ENCODE assay signal across 22 mouse cellular contexts in genomic region chr4:139807820-139808219, GRCm38 (mm10). TPM values are rescaled to one million over a fixed set of nuclear protein-coding genes. Genes with fewer than 3 reads are reported as not detected.
A peak's percentile ranks its signal among the peaks of the same experiment; 100 is the strongest.
DNase-seq lines count a peak whose midpoint lies in the region; ATAC-seq lines count a peak whose summit lies in the region.
"Had no signal": no experiment of that assay in that cellular context is flagged by ENCODE, and none has a peak within 500 bp of the region (broad histone marks: within the 10 kb centered on the region; RNA-seq: fewer than 3 reads in every experiment).

No protein-coding gene starts in this region.

- H3K27me3 ChIP-seq in forebrain, embryonic 11.5 days (ENCODE audit: control insufficient read depth, insufficient read depth, low read length), result peaks cover 67% of the 10 kb centered on the region
- peaks cover 18% of the 10 kb centered on the region for H3K27me3 ChIP-seq in forebrain, embryonic 16.5 days (replicated peaks; ENCODE audit: control insufficient read depth, insufficient read depth, low read length)
- H3K27me3 ChIP-seq in forebrain, embryonic 12.5 days, result peaks cover 86% of the 10 kb centered on the region
- peaks cover 87% of the 10 kb centered on the region for H3K27me3 ChIP-seq in hindbrain, embryonic 12.5 days
- peaks cover 12% of the 10 kb centered on the region for H3K27me3 ChIP-seq in neural tube, embryonic 11.5 days (ENCODE audit: control insufficient read depth, insufficient read depth, low read length)

- H3K9ac ChIP-seq in forebrain, embryonic 11.5 days (ENCODE audit: low read length), result no peak overlapping the region
- H3K9ac ChIP-seq in forebrain, embryonic 16.5 days (replicated peaks; ENCODE audit: low read depth, low read length), result no peak overlapping the region
- no peak overlapping the region for H3K9ac ChIP-seq in forebrain, embryonic 12.5 days
- no peak overlapping the region for H3K9ac ChIP-seq in hindbrain, embryonic 12.5 days
- H3K9ac ChIP-seq in neural tube, embryonic 11.5 days (ENCODE audit: low read length), result no peak overlapping the region
- H3K9ac ChIP-seq: embryonic facial prominence, embryonic 13.5 days; limb, embryonic 13.5 days; liver, embryonic 14.5 days; lung, embryonic 15.5 days had no signal

- 1% methylated on average over 10 of the region's 10 CpGs for whole genome bisulfite sequencing in forebrain, embryonic 11.5 days
- WGBS in forebrain, embryonic 16.5 days, result 3% methylated on average over 10 of the region's 10 CpGs
- 5% methylated on average over 10 of the region's 10 CpGs for WGBS in forebrain, embryonic 12.5 days
- 6% methylated on average over 10 of the region's 10 CpGs for WGBS in hindbrain, embryonic 12.5 days
- 7% methylated on average over 10 of the region's 10 CpGs for WGBS in neural tube, embryonic 11.5 days

- peaks cover 32% of the 10 kb centered on the region for H3K4me1 ChIP-seq in forebrain, embryonic 11.5 days (replicated peaks; ENCODE audit: control insufficient read depth, insufficient read depth, low read length)
- H3K4me1 ChIP-seq in forebrain, embryonic 16.5 days (replicated peaks; ENCODE audit: control insufficient read depth, insufficient read depth, low read length), result peaks cover 34% of the 10 kb centered on the region
- peaks cover 79% of the 10 kb centered on the region for H3K4me1 ChIP-seq in forebrain, embryonic 12.5 days
- peaks cover 57% of the 10 kb centered on the region for H3K4me1 ChIP-seq in hindbrain, embryonic 12.5 days
- H3K4me1 ChIP-seq in neural tube, embryonic 11.5 days (ENCODE audit: control insufficient read depth, insufficient read depth, low read length), result peaks cover 56% of the 10 kb centered on the region

- peak overlapping the region; percentile 37; the same call in 1 of the 2 replicates for H3K4me2 ChIP-seq in forebrain, embryonic 11.5 days (ENCODE audit: low read depth, low read length, severe bottlenecking)
- H3K4me2 ChIP-seq in forebrain, embryonic 16.5 days (ENCODE audit: low read length), result no peak overlapping the region
- H3K4me2 ChIP-seq in forebrain, embryonic 12.5 days, result peak overlapping the region; percentile 13; the same call in 1 of the 2 replicates
- no peak overlapping the region for H3K4me2 ChIP-seq in hindbrain, embryonic 12.5 days (replicated peaks)
- no peak overlapping the region for H3K4me2 ChIP-seq in neural tube, embryonic 11.5 days (ENCODE audit: low read depth)
- H3K4me2 ChIP-seq: embryonic facial prominence, embryonic 13.5 days; heart, embryonic 11.5 days; lung, embryonic 15.5 days had no signal

- peak; percentile 14 for ATAC-seq in forebrain, embryonic 11.5 days (replicated peaks; ENCODE audit: low FRiP score)
- no peak for ATAC-seq in forebrain, embryonic 16.5 days
- peak; percentile 10; the same call in 1 of the 2 replicates for ATAC-seq in forebrain, embryonic 12.5 days (ENCODE audit: low FRiP score)
- ATAC-seq in hindbrain, embryonic 12.5 days (ENCODE audit: low FRiP score), result peak; percentile 8; the same call in 1 of the 2 replicates
- ATAC-seq in neural tube, embryonic 11.5 days (ENCODE audit: insufficient read depth, low FRiP score, low TSS enrichment), result no peak

- peak overlapping the region; percentile 74 for H3K27ac ChIP-seq in forebrain, embryonic 11.5 days (ENCODE audit: low read depth, low read length)
- H3K27ac ChIP-seq in forebrain, embryonic 16.5 days (ENCODE audit: low read length), result no peak overlapping the region
- H3K27ac ChIP-seq in forebrain, embryonic 12.5 days, result peak overlapping the region; percentile 77
- peak overlapping the region; percentile 79 for H3K27ac ChIP-seq in hindbrain, embryonic 12.5 days
- H3K27ac ChIP-seq in neural tube, embryonic 11.5 days (ENCODE audit: low read depth, low read length), result peak overlapping the region; percentile 85
- H3K27ac ChIP-seq: embryonic facial prominence, embryonic 13.5 days; kidney, postnatal 0 days; limb, embryonic 13.5 days; liver, embryonic 14.5 days; lung, embryonic 15.5 days; macrophage had no signal

- no peaks in the 10 kb centered on the region for H3K36me3 ChIP-seq in forebrain, embryonic 11.5 days (ENCODE audit: control insufficient read depth, insufficient read depth, low read length)
- no peaks in the 10 kb centered on the region for H3K36me3 ChIP-seq in forebrain, embryonic 16.5 days (ENCODE audit: control insufficient read depth, insufficient read depth)
- no peaks in the 10 kb centered on the region for H3K36me3 ChIP-seq in forebrain, embryonic 12.5 days (replicated peaks)
- no peaks in the 10 kb centered on the region for H3K36me3 ChIP-seq in hindbrain, embryonic 12.5 days
- H3K36me3 ChIP-seq in neural tube, embryonic 11.5 days (ENCODE audit: control insufficient read depth, insufficient read depth, low read length), result no peaks in the 10 kb centered on the region
- H3K36me3 ChIP-seq: embryonic facial prominence, embryonic 13.5 days; limb, embryonic 13.5 days; lung, embryonic 15.5 days had no signal

- no peak overlapping the region for H3K4me3 ChIP-seq in forebrain, embryonic 11.5 days (ENCODE audit: low read depth, low read length)
- H3K4me3 ChIP-seq in forebrain, embryonic 16.5 days (replicated peaks; ENCODE audit: low read length), result no peak overlapping the region
- no peak overlapping the region for H3K4me3 ChIP-seq in forebrain, embryonic 12.5 days (replicated peaks)
- H3K4me3 ChIP-seq in hindbrain, embryonic 12.5 days, result no peak overlapping the region
- no peak overlapping the region for H3K4me3 ChIP-seq in neural tube, embryonic 11.5 days (ENCODE audit: low read depth, low read length)
- H3K4me3 ChIP-seq: embryonic facial prominence, embryonic 13.5 days; limb, embryonic 13.5 days; lung, embryonic 15.5 days had no signal

- peak; percentile 73 for DNase-seq in forebrain, embryonic 11.5 days (ENCODE audit: low spot score)
- peak; percentile 54 for DNase-seq in neural tube, embryonic 11.5 days (ENCODE audit: low spot score)
- no peak for DNase-seq in spleen, postnatal 14 days (ENCODE audit: low spot score in 2 of 2)
- no peak for DNase-seq in right cerebral cortex, postnatal 4 days
- DNase-seq: adrenal gland, postnatal 36 days; B cell, adult 2 months; cerebellum, adult 11-12 months; cerebellum, postnatal 14 days; heart, postnatal 10 days; kidney, adult 18-20 months; right cerebral cortex, postnatal 14 days; thymus, adult 2 months had no signal

- H3K9me3 ChIP-seq in forebrain, embryonic 11.5 days (ENCODE audit: control insufficient read depth, low read length), result no peaks in the 10 kb centered on the region
- H3K9me3 ChIP-seq in forebrain, embryonic 16.5 days (ENCODE audit: control insufficient read depth, low read length), result no peaks in the 10 kb centered on the region
- H3K9me3 ChIP-seq in forebrain, embryonic 12.5 days, result no peaks in the 10 kb centered on the region
- H3K9me3 ChIP-seq in hindbrain, embryonic 12.5 days (replicated peaks), result no peaks in the 10 kb centered on the region
- H3K9me3 ChIP-seq in neural tube, embryonic 11.5 days (ENCODE audit: control insufficient read depth, low read length), result no peaks in the 10 kb centered on the region
- H3K9me3 ChIP-seq: embryonic facial prominence, embryonic 13.5 days; limb, embryonic 13.5 days; lung, embryonic 15.5 days had no signal

RNA-seq across cellular contexts. Expression of gene Pax7, which starts 25.5 kb away (rescaled TPM):
- polyA plus RNA-seq in forebrain, embryonic 11.5 days (2014; fragmentation: Nextera tagmentation; extraction: Ambion mirVana), result 0.57 and 0.73 TPM in 2 replicates
- 0.15 TPM in 1 of 2 replicates, not detected in the other for polyA plus RNA-seq in forebrain, embryonic 16.5 days (2015; fragmentation: Nextera tagmentation; extraction: Ambion mirVana)
- 0.37 and 0.43 TPM in 2 replicates for polyA plus RNA-seq in forebrain, embryonic 12.5 days (2016; fragmentation: Nextera tagmentation; extraction: Ambion mirVana)
- polyA plus RNA-seq in hindbrain, embryonic 12.5 days (2016; fragmentation: Nextera tagmentation; extraction: Ambion mirVana), result 1.1 and 1.6 TPM in 2 replicates
- 3.4 and 3.8 TPM in 2 replicates for polyA plus RNA-seq in neural tube, embryonic 11.5 days (2014; fragmentation: Nextera tagmentation; extraction: Ambion mirVana)
- polyA plus RNA-seq: kidney, postnatal 0 days; liver, embryonic 14.5 days; macrophage had no signal

Comparison
In these comparisons a context has a peak if more than half of its experiments do, and no peak if none do; other contexts are left out.
1. ATAC-seq: peak in forebrain, embryonic 11.5 days (single experiment), forebrain, embryonic 12.5 days (single experiment) and hindbrain, embryonic 12.5 days (single experiment); none in forebrain, embryonic 16.5 days (single experiment) and neural tube, embryonic 11.5 days (single experiment).
2. H3K4me2 ChIP-seq: peak in forebrain, embryonic 11.5 days (single experiment) and forebrain, embryonic 12.5 days (single experiment); none in forebrain, embryonic 16.5 days (single experiment), hindbrain, embryonic 12.5 days (single experiment) and neural tube, embryonic 11.5 days (single experiment).
3. DNase-seq: peak in forebrain, embryonic 11.5 days (single experiment) and neural tube, embryonic 11.5 days (single experiment); none in spleen, postnatal 14 days (0 of 2) and right cerebral cortex, postnatal 4 days (single experiment).